Mouse (Mus musculus) left cerebral cortex, postnatal 14 days (tissue): Measurements from ENCODE around the gene Ctsf. TPM values are rescaled to one million over a fixed set of nuclear protein-coding genes. Genes with fewer than 3 reads are reported as not detected.

Experiments
- DNase-seq, 2 experiments: peaks; one replicate each; pipeline ENCODE4 v3.0.0; 2021 to 2022; ENCODE audit warnings: low spot score in 2 of 2, mixed read lengths in 1 of 2
- intact Hi-C: fragments of 180-260 bp; cut with DNase I; formaldehyde crosslinking; loops from one replicate; pipeline ENCODE4 v1.15.1; 2025
- total RNA-seq, 2 experiments: library from RNA; stranded (reverse); gene quantifications; 2 replicates each; pipeline ENCODE4 v1.2.3; 2021

Ctsf gene
- total RNA-seq, 2 experiments from 2014 or later = 115 to 120 TPM

- intact Hi-C loops = loop anchor here (10.0 kb wide), 1 partner anchor 275 kb away; the partner anchor contains the start of gene Rce1
These were observed 45.0 kb downstream of the Ctsf start for GRCm38 (mm10) chr19:4899888-4900287.

GRCm38 (mm10) chr19:4905979-4906794 is 51.3 kb downstream of the Ctsf start, which contains the start of gene Bbs1:
Gene Bbs1, minus strand, starts transcription at chr19:4906628.
- intact Hi-C loops = loop anchor here (10.0 kb wide), 1 partner anchor 281 kb away; the partner anchor contains the start of gene Rce1
- peak; percentile 84 to 88 for DNase-seq

More at GRCm38 (mm10) chr19:4899888-4900287, 45.0 kb downstream of the Ctsf start:
- no peak for DNase-seq

- peak; percentile 27 to 48 for DNase-seq
- intact Hi-C loops = loop anchor here (10.0 kb wide), 1 partner anchor 283 kb away; the partner anchor contains the start of gene Rce1
These were observed 53.2 kb downstream of the Ctsf start for GRCm38 (mm10) chr19:4908107-4908506.

GRCm38 (mm10) chr19:4909376-4909775 is 54.4 kb downstream of the Ctsf start:
- intact Hi-C loops = loop anchor here (10.0 kb wide), 1 partner anchor 285 kb away; the partner anchor contains the start of gene Rce1

More at GRCm38 (mm10) chr19:4909376-4909775, 54.4 kb downstream of the Ctsf start:
- DNase-seq = no peak

Other genes with a start within 250 kb of the Ctsf start
- 10 to 100 TPM; 59.2 to 66.1 TPM for gene Lrfn4, start 239.5 kb upstream of the Ctsf start, total RNA-seq
- gene Rce1, start 229.5 kb upstream of the Ctsf start, total RNA-seq = 10 to 100 TPM; 20.4 to 20.6 TPM
- gene Gm960, start 156.5 kb upstream of the Ctsf start, total RNA-seq = 1 to 10 TPM; 1.8 to 2.1 TPM
- 100 to 1,000 TPM; 702 to 775 TPM for gene Sptbn2, start 144.0 kb upstream of the Ctsf start, total RNA-seq
- gene Rbm4b, start 98.6 kb upstream of the Ctsf start, total RNA-seq = 10 to 100 TPM; 13.6 to 14.3 TPM
- 10 to 100 TPM; 63.5 to 65.8 TPM for gene Rbm4, start 61.2 kb upstream of the Ctsf start, total RNA-seq
- 10 to 100 TPM; 12.9 to 19.3 TPM for gene Gm21992, start 43.5 kb upstream of the Ctsf start, total RNA-seq
- gene Rbm14, start 43.5 kb upstream of the Ctsf start, total RNA-seq = 10 to 100 TPM; 49.3 to 52.6 TPM
- gene Ccs, start 15.8 kb upstream of the Ctsf start, total RNA-seq = 10 to 100 TPM; 33.5 to 33.7 TPM
- 1 to 10 TPM; 2.1 to 2.2 TPM for gene Ccdc87, start 15.8 kb upstream of the Ctsf start, total RNA-seq
- 1 to 10 TPM; 2.8 to 3.0 TPM for gene Actn3, start 22.8 kb downstream of the Ctsf start, total RNA-seq
- gene Zdhhc24, start 23.5 kb downstream of the Ctsf start, total RNA-seq = 10 to 100 TPM; 27.7 to 29.0 TPM
- 10 to 100 TPM; 46.5 to 47.2 TPM for gene Bbs1, start 51.5 kb downstream of the Ctsf start, total RNA-seq
- gene Dpp3, start 73.2 kb downstream of the Ctsf start, total RNA-seq = 10 to 100 TPM; 56.2 to 60.4 TPM
- gene Peli3, start 88.0 kb downstream of the Ctsf start, total RNA-seq = 10 to 100 TPM; 15.9 to 17.2 TPM
- gene Mrpl11, start 107.0 kb downstream of the Ctsf start, total RNA-seq = 10 to 100 TPM; 60.2 to 61.9 TPM
- gene Npas4, start 135.2 kb downstream of the Ctsf start, total RNA-seq = 10 to 100 TPM; 10.7 to 11.3 TPM
- gene Slc29a2, start 168.7 kb downstream of the Ctsf start, total RNA-seq = 10 to 100 TPM; 17.2 to 21.6 TPM
- gene B4gat1, start 183.7 kb downstream of the Ctsf start, total RNA-seq = 100 to 1,000 TPM; 148 to 151 TPM
- 1 to 10 TPM; 4.8 to 6.2 TPM for gene AC124502.3, start 183.8 kb downstream of the Ctsf start, total RNA-seq
- 10 to 100 TPM; 14.7 to 15.1 TPM for gene Brms1, start 186.2 kb downstream of the Ctsf start, total RNA-seq
- 10 to 100 TPM; 59.6 to 66.7 TPM for gene Rin1, start 195.4 kb downstream of the Ctsf start, total RNA-seq
- 1 to 10 TPM; 9.0 to 9.4 TPM for gene Cd248, start 212.9 kb downstream of the Ctsf start, total RNA-seq
- 100 to 1,000 TPM; 164 to 171 TPM for gene Tmem151a, start 230.4 kb downstream of the Ctsf start, total RNA-seq
- 10 to 100 TPM; 24.2 to 27.5 TPM for gene Yif1a, start 233.4 kb downstream of the Ctsf start, total RNA-seq
- 100 to 1,000 TPM; 325 to 352 TPM for gene Cnih2, start 243.4 kb downstream of the Ctsf start, total RNA-seq